Mouse (Mus musculus): Measurements from ENCODE around the gene Gm7029.
A peak's percentile ranks its signal among the peaks of the same experiment; 100 is the strongest.
"Not testable (repeated sequence)": the region's sequence is repeated elsewhere in the genome, so short reads cannot be mapped to it uniquely, and the experiment has no call there.

Gene Gm7029

GRCm38 (mm10) chr17:33892429-33892828 lies 18.8 kb downstream of the Gm7029 start:
- no peak for DNase-seq

GRCm38 (mm10) chr17:33893011-33893410 lies 19.4 kb downstream of the Gm7029 start:
- DNase-seq, result not testable (repeated sequence)

GRCm38 (mm10) chr17:33897114-33897794 lies 23.6 kb downstream of the Gm7029 start:
- DNase-seq, result no peak

GRCm38 (mm10) chr17:33898193-33898592 lies 24.6 kb downstream of the Gm7029 start:
- DNase-seq, result not testable (repeated sequence)

GRCm38 (mm10) chr17:33899642-33900041 lies 26.0 kb downstream of the Gm7029 start:
- no peak for DNase-seq

GRCm38 (mm10) chr17:33900281-33900988 lies 26.8 kb downstream of the Gm7029 start:
- DNase-seq, result no peak

GRCm38 (mm10) chr17:33900989-33901314 lies 27.3 kb downstream of the Gm7029 start:
- DNase-seq, result no peak

GRCm38 (mm10) chr17:33901653-33902052 lies 28.0 kb downstream of the Gm7029 start:
- DNase-seq, result no peak

GRCm38 (mm10) chr17:33902079-33902478 lies 28.4 kb downstream of the Gm7029 start:
- no peak for DNase-seq

GRCm38 (mm10) chr17:33902491-33902890 lies 28.9 kb downstream of the Gm7029 start:
- no peak for DNase-seq

- DNase-seq, result not testable (repeated sequence)
Measured at GRCm38 (mm10) chr17:33903911-33904651, 30.4 kb downstream of the Gm7029 start.

- not testable (repeated sequence) for DNase-seq
Measured at GRCm38 (mm10) chr17:33904835-33905234, 31.2 kb downstream of the Gm7029 start, which contains the start of gene Platr17. Gene Platr17, plus strand, starts transcription at chr17:33905135.

GRCm38 (mm10) chr17:33908331-33909076 lies 34.9 kb downstream of the Gm7029 start:
- no peak for DNase-seq

- peak; percentile 99 for DNase-seq
Measured at GRCm38 (mm10) chr17:33909077-33909868, 35.6 kb downstream of the Gm7029 start, which contains the start of gene Daxx. Gene Daxx, plus strand, starts transcription at chr17:33909414.

GRCm38 (mm10) chr17:33909869-33910250 lies 36.2 kb downstream of the Gm7029 start:
- no peak for DNase-seq

- DNase-seq, result no peak
Measured at GRCm38 (mm10) chr17:33910346-33911051, 36.9 kb downstream of the Gm7029 start.

GRCm38 (mm10) chr17:33911052-33911812 lies 37.6 kb downstream of the Gm7029 start:
- DNase-seq, result no peak

GRCm38 (mm10) chr17:33911813-33912414 lies 38.3 kb downstream of the Gm7029 start:
- no peak for DNase-seq

- DNase-seq, result no peak
Measured at GRCm38 (mm10) chr17:33913264-33913663, 39.6 kb downstream of the Gm7029 start.

- DNase-seq, result no peak
Measured at GRCm38 (mm10) chr17:33913905-33914304, 40.3 kb downstream of the Gm7029 start.
